Mouse (Mus musculus): ENCODE data around the gene Jak3. TPM values are rescaled to one million over a fixed set of nuclear protein-coding genes. Genes with fewer than 3 reads are reported as not detected.

Jak3 gene
- polyA plus RNA-seq, 1 experiment, result 1.5 TPM

DNA sequence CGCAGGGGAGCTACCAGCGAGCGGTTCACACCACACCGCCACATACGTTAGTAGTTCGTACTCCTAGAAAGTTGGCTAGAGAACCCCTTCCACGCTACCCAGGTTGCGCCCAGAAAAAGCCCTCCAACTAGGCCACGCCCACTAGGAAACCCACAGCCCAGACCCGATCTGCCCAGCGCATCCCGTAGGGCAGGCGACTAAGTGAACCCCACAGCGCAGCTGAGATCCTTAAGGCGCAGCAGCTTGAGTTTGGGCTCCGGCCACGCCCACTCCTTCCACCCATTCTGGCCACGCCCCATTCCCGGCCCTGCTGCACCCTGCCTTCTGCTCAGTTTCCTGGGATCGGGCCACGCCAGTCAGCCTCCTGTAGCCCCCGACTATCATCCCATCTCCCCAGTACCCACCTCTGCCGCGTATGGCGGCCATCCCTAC is 46.3 kb upstream of the Jak3 start:
- Histone ChIP-seq H3K36me3 (ENCODE audit: control insufficient read depth, insufficient read depth) (no peaks in the 10 kb centered on the region), H3K4me3 (peak overlapping the region; percentile 18), H3K4me2 (ENCODE audit: low read depth) (peak overlapping the region; percentile 93), H3K79me2 (ENCODE audit: control insufficient read depth, insufficient read depth) (no peaks in the 10 kb centered on the region), H3ac (ENCODE audit: control insufficient read depth, insufficient read length) (peak overlapping the region; percentile 10), H3K27me3 (ENCODE audit: control insufficient read depth, insufficient read depth, insufficient read length) (no peaks in the 10 kb centered on the region)
- no peak for TF ChIP-seq TCF3 (IDR thresholded peaks at IDR 0.05; ENCODE audit: insufficient read length, low read depth)
- TF ChIP-seq E2F4 (IDR thresholded peaks at IDR 0.05; ENCODE audit: insufficient read depth), result no peak
- TF ChIP-seq MYOD1 (IDR thresholded peaks at IDR 0.05; ENCODE audit: control insufficient read depth in 1 of 3, insufficient read length in 2 of 3, low read depth in 2 of 3), result no peak

DNA sequence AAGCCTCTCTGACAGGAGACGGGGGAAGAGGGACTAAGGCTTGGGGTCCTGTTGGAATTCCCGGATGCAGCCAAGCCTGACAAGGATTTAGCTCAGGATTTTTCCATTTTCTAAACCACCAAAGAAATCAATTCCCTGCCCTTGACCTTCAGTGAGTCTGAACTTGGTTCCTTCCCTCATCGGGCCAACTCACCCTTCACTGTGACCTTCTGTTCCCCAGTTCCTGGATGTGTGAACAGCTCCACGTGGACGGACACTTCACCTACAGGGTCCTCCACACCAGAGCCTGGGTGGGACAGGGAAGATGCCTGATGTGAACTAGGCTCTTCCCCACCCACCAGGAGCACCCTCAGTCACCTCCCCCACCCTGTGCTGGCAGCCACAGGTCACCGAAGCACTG is 45.3 kb upstream of the Jak3 start:
- H3K4me3 ChIP-seq, result no peak overlapping the region
- no peaks in the 10 kb centered on the region for H3K36me3 ChIP-seq (ENCODE audit: control insufficient read depth, insufficient read depth)
- no peaks in the 10 kb centered on the region for H3K27me3 ChIP-seq (ENCODE audit: control insufficient read depth, insufficient read depth, insufficient read length)
- H3K4me2 ChIP-seq (ENCODE audit: low read depth), result no peak overlapping the region
- no peak overlapping the region for H3ac ChIP-seq (ENCODE audit: control insufficient read depth, insufficient read length)
- TF ChIP-seq E2F4 (IDR thresholded peaks at IDR 0.05; ENCODE audit: insufficient read depth), result no peak
- no peak for TF ChIP-seq USF1 (IDR thresholded peaks at IDR 0.05; ENCODE audit: low read depth)
- TF ChIP-seq MYOD1 (IDR thresholded peaks at IDR 0.05; ENCODE audit: control insufficient read depth in 1 of 3, insufficient read length in 2 of 3, low read depth in 2 of 3), result no peak
- no peak for TF ChIP-seq SRF (IDR thresholded peaks at IDR 0.05; ENCODE audit: control insufficient read depth, insufficient read length, low read depth)
- no peak for TF ChIP-seq MYOG (IDR thresholded peaks at IDR 0.05; ENCODE audit: control insufficient read depth in 1 of 3, insufficient read depth in 1 of 3, insufficient read length in 2 of 3, low read depth in 2 of 3)
- no peak for TF ChIP-seq REST (IDR thresholded peaks at IDR 0.05; ENCODE audit: insufficient read depth, insufficient read length)
- no peak for TF ChIP-seq POLR2AphosphoS2 (IDR thresholded peaks at IDR 0.05; ENCODE audit: insufficient read length, low read depth)
- TF ChIP-seq MAX (IDR thresholded peaks at IDR 0.05; ENCODE audit: low read depth), result no peak
- no peak for TF ChIP-seq TCF3 (IDR thresholded peaks at IDR 0.05; ENCODE audit: insufficient read length, low read depth)
- TF ChIP-seq POLR2A (IDR thresholded peaks at IDR 0.05; ENCODE audit: insufficient read length, low read depth), result no peak
- TF ChIP-seq CEBPB (IDR thresholded peaks at IDR 0.05; ENCODE audit: insufficient read depth, poor library complexity, severe bottlenecking), result no peak
- TF ChIP-seq TCF12 (IDR thresholded peaks at IDR 0.05; ENCODE audit: insufficient read depth, poor library complexity, severe bottlenecking), result no peak
- no peaks in the 10 kb centered on the region for H3K79me2 ChIP-seq (ENCODE audit: control insufficient read depth, insufficient read depth)

DNA sequence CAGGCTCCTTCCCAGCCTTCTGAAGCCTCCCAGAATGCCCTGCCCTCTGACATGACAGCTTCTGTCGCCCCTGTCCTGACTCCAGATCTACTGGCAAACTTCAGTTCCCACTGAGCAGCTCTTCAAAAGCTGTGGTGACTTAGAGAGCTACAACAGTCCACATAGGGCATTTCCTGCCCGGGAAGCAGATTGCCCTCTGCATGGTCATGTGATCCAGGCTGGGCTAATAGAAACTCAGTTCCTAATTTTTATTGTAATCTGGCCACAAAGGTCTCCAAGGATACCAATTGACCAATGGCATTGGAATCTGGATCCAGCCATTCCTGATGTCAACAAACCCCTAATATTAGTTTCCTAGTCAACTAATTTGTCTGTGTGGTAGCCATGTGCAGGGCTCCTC is 44.2 kb upstream of the Jak3 start:
- TF ChIP-seq E2F4 (IDR thresholded peaks at IDR 0.05; ENCODE audit: insufficient read depth) (no peak), TCF12 (IDR thresholded peaks at IDR 0.05; ENCODE audit: insufficient read depth, poor library complexity, severe bottlenecking) (no peak), MYOG (IDR thresholded peaks at IDR 0.05; ENCODE audit: control insufficient read depth in 1 of 3, insufficient read depth in 1 of 3, insufficient read length in 2 of 3, low read depth in 2 of 3) (no peak), POLR2AphosphoS2 (IDR thresholded peaks at IDR 0.05; ENCODE audit: insufficient read length, low read depth) (no peak), MYOD1 (IDR thresholded peaks at IDR 0.05; ENCODE audit: control insufficient read depth in 1 of 3, insufficient read length in 2 of 3, low read depth in 2 of 3) (no peak), MAX (IDR thresholded peaks at IDR 0.05; ENCODE audit: low read depth) (no peak), USF1 (IDR thresholded peaks at IDR 0.05; ENCODE audit: low read depth) (peak; percentile 74)
- no peaks in the 10 kb centered on the region for H3K36me3 ChIP-seq (ENCODE audit: control insufficient read depth, insufficient read depth)
- no peaks in the 10 kb centered on the region for H3K27me3 ChIP-seq (ENCODE audit: control insufficient read depth, insufficient read depth, insufficient read length)
- no peak overlapping the region for H3ac ChIP-seq (ENCODE audit: control insufficient read depth, insufficient read length)
- no peak overlapping the region for H3K4me2 ChIP-seq (ENCODE audit: low read depth)
- H3K79me2 ChIP-seq (ENCODE audit: control insufficient read depth, insufficient read depth), result no peaks in the 10 kb centered on the region
- H3K4me3 ChIP-seq, result no peak overlapping the region

DNA sequence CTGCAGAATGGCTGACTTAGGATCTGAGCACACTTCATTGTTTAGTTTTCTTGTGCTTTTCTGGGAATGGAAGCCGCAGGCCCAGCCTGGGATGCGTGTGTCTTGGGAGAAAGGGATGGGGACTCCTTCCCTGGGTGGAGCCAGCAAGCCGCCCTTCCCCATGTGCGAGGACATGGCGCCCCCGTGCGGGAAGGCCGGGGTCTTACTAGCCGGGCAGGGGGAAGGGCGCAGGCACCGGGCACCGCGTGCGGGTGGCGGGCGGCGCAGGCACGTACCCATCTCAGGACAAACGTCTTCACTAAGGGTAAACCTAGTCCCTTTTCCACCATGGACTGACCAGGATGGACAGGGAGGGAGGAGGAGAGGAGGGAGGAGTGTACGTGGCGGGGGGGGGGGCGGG is 42.9 kb upstream of the Jak3 start:
- Histone ChIP-seq H3K4me3 (no peak overlapping the region), H3K27me3 (ENCODE audit: control insufficient read depth, insufficient read depth, insufficient read length) (no peaks in the 10 kb centered on the region)
- TF ChIP-seq REST (IDR thresholded peaks at IDR 0.05; ENCODE audit: insufficient read depth, insufficient read length) (no peak), CEBPB (IDR thresholded peaks at IDR 0.05; ENCODE audit: insufficient read depth, poor library complexity, severe bottlenecking) (no peak), TCF3 (IDR thresholded peaks at IDR 0.05; ENCODE audit: insufficient read length, low read depth) (no peak), MYOD1 (IDR thresholded peaks at IDR 0.05; ENCODE audit: control insufficient read depth in 1 of 3, insufficient read length in 2 of 3, low read depth in 2 of 3) (no peak), POLR2AphosphoS2 (IDR thresholded peaks at IDR 0.05; ENCODE audit: insufficient read length, low read depth) (no peak), USF1 (IDR thresholded peaks at IDR 0.05; ENCODE audit: low read depth) (no peak), TCF12 (IDR thresholded peaks at IDR 0.05; ENCODE audit: insufficient read depth, poor library complexity, severe bottlenecking) (no peak), SRF (IDR thresholded peaks at IDR 0.05; ENCODE audit: control insufficient read depth, insufficient read length, low read depth) (no peak), MYOG (IDR thresholded peaks at IDR 0.05; ENCODE audit: control insufficient read depth in 1 of 3, insufficient read depth in 1 of 3, insufficient read length in 2 of 3, low read depth in 2 of 3) (no peak), MAX (IDR thresholded peaks at IDR 0.05; ENCODE audit: low read depth) (no peak), E2F4 (IDR thresholded peaks at IDR 0.05; ENCODE audit: insufficient read depth) (no peak), POLR2A (IDR thresholded peaks at IDR 0.05; ENCODE audit: insufficient read length, low read depth) (no peak)

DNA sequence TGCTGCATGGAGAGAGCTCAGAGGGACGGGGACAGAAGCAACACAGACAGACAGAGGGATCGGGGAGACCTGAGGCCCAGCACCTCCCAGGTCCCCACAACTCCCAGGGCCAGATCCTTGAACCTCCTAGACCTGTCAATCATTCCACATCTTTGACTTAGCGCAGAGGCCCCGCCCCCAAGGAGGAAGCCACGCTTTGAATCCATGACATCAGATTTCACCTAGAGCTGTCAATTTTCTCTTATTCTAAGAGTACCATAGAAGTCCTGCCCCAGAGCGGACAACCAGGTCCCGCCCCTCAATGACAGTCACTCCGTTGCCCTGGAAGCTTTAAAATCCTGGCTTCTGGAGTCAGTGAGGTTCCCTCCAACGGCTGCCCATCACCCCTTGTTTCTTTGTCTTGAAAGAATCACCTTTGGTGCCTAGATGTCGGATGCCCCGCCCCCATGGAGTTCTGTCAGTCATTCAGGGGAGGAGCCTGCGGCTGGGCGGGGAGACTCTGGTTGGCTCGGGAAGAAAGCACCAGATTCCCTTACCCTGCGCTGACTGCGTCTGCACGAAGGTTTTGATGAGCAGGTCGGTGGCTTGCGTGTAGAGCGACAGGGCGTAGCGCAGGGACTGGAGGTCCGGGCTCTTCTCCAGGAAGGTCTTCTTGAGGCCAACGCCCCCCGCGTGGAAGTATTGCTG is 42.0 kb upstream of the Jak3 start:
- no peak overlapping the region for H3K4me2 ChIP-seq (ENCODE audit: low read depth)
- no peak for TF ChIP-seq SRF (IDR thresholded peaks at IDR 0.05; ENCODE audit: control insufficient read depth, insufficient read length, low read depth)
- TF ChIP-seq MYOG (IDR thresholded peaks at IDR 0.05; ENCODE audit: control insufficient read depth in 1 of 3, insufficient read depth in 1 of 3, insufficient read length in 2 of 3, low read depth in 2 of 3), result no peak
- no peak for TF ChIP-seq MYOD1 (IDR thresholded peaks at IDR 0.05; ENCODE audit: control insufficient read depth in 1 of 3, insufficient read length in 2 of 3, low read depth in 2 of 3)
- no peak for TF ChIP-seq CEBPB (IDR thresholded peaks at IDR 0.05; ENCODE audit: insufficient read depth, poor library complexity, severe bottlenecking)
- no peak for TF ChIP-seq REST (IDR thresholded peaks at IDR 0.05; ENCODE audit: insufficient read depth, insufficient read length)
- TF ChIP-seq E2F4 (IDR thresholded peaks at IDR 0.05; ENCODE audit: insufficient read depth), result no peak
- no peak for TF ChIP-seq POLR2A (IDR thresholded peaks at IDR 0.05; ENCODE audit: insufficient read length, low read depth)
- no peak for TF ChIP-seq USF1 (IDR thresholded peaks at IDR 0.05; ENCODE audit: low read depth)
- TF ChIP-seq TCF3 (IDR thresholded peaks at IDR 0.05; ENCODE audit: insufficient read length, low read depth), result no peak
- TF ChIP-seq TCF12 (IDR thresholded peaks at IDR 0.05; ENCODE audit: insufficient read depth, poor library complexity, severe bottlenecking), result no peak
- no peak for TF ChIP-seq MAX (IDR thresholded peaks at IDR 0.05; ENCODE audit: low read depth)
- TF ChIP-seq POLR2AphosphoS2 (IDR thresholded peaks at IDR 0.05; ENCODE audit: insufficient read length, low read depth), result no peak
- H3K79me2 ChIP-seq (ENCODE audit: control insufficient read depth, insufficient read depth), result no peaks in the 10 kb centered on the region
- H3K27me3 ChIP-seq (ENCODE audit: control insufficient read depth, insufficient read depth, insufficient read length), result no peaks in the 10 kb centered on the region
- H3ac ChIP-seq (ENCODE audit: control insufficient read depth, insufficient read length), result no peak overlapping the region
- no peaks in the 10 kb centered on the region for H3K36me3 ChIP-seq (ENCODE audit: control insufficient read depth, insufficient read depth)
- H3K4me3 ChIP-seq, result no peak overlapping the region

More for the DNA sequence above, 42.9 kb upstream of the Jak3 start:
- Histone ChIP-seq H3K4me2 (ENCODE audit: low read depth) (no peak overlapping the region), H3ac (ENCODE audit: control insufficient read depth, insufficient read length) (no peak overlapping the region), H3K36me3 (ENCODE audit: control insufficient read depth, insufficient read depth) (no peaks in the 10 kb centered on the region), H3K79me2 (ENCODE audit: control insufficient read depth, insufficient read depth) (no peaks in the 10 kb centered on the region)

Measured in myocyte (in vitro differentiated cells).